Mouse (Mus musculus): ENCODE measurements at regions not wholly inside any gene's neighbourhood (a gene's known extent, or its start where the extent isn't known, plus 50 kb on each side); places are given as distances from the start of the nearest gene placed in this dataset.

GRCm38 (mm10) chr10:65845096-65845624, 1250.8 kb upstream of the Jmjd1c start:
- no peak for DNase-seq (ENCODE audit: low read depth)

- DNase-seq (ENCODE audit: low read depth), result no peak
Measured at GRCm38 (mm10) chr10:65846136-65846535, 1249.8 kb upstream of the Jmjd1c start.

DNA sequence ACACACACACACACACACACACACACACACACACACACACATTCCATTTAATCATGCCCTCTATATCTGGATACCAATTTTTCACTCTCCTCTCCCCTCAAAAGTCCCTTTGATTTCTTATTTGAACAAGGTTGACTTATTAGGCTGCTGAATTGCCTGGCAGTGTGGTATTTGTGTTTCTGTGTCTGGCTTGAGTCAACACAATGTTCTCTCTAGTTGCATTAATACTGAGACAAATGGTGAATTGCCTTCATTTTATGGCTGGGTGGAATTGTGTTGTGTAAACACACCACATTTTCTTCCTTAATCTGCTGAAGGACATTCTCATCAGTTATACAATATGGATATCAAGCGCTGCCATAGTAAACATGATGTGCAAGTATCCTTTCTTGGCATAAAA, 1248.3 kb upstream of the Jmjd1c start:
- no peak for DNase-seq (ENCODE audit: low read depth)

DNA sequence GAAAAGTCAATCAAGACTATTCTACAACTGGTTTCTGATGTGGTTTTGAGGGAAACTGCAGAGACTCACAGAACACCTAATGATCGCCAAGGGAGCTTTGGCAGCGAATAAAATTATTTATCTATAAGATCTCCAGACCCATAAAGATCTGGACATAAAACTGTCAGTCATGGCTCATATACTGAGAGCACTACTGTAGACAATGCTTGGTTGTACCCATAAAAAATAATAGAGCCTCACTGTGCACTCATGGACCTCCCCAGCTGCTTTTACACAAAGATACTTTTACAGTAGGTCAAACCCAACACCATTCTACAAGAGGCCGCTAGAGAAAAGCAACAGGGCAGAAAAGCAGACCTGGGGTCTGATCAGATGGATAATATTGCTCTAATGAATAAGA, 1206.0 kb upstream of the Jmjd1c start:
- DNase-seq (ENCODE audit: low read depth), result no peak

GRCm38 (mm10) chr10:65907571-65907970, 1188.4 kb upstream of the Jmjd1c start:
- DNase-seq (ENCODE audit: low read depth), result no peak

DNA sequence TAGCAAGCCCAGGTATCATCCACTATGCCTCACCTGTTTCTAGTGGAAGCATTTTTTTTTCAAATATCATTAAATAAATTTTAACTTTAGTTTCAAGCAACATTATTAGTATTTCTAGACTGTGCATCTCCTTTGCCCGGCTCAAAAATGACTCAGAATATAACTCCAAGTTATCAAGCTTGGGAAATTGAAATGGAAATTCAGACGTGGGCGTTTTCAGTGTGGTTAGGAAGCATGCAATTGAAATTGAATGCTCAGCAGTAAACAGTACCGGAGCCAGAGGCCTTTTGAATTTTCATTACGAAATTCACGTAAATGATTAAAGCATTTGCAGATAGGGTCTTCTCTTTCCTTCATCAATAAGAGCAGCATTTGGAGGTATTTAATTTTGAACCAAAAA, 1183.4 kb upstream of the Jmjd1c start:
- DNase-seq (ENCODE audit: low read depth), result peak; percentile 9

DNA sequence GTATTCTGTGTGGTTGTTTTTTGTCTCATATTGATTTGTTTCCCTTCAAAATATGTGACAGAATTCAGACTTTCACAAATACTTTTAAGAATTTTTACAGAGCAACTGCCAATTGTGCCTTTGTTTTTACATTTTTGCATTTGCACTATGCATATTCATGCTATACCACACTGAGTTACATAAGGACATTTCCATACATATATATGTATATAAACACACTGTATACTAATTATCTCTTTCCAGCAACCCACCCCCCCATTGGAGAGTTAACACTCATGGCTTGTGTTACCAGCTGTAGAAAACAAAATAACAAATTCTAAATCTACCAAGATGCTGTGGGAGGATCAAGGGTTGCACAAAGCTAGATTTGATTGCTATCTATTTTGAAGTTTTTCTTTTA, 1163.8 kb upstream of the Jmjd1c start:
- DNase-seq (ENCODE audit: low read depth), result no peak

- DNase-seq (ENCODE audit: low read depth), result no peak
Measured at GRCm38 (mm10) chr10:65948587-65948986, 1147.3 kb upstream of the Jmjd1c start.

DNA sequence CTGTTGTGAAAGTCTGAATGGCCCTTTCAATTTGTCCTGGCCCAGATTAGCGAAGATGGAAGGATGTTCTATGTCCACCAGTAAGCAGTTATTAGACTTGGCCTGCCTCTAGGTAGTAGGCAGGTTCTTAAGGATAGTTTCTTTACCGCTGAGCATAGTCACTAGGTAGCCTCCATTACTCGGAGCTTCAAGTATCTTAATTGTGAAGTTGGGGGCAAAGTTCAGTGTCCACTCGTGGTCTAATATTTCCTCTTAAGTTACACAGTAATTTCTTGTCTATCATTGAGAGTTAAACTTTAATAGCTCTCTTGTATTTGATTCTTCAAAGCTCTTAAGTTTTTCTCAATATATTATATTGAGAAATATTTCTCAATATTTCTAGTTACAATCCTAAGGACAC, 1133.5 kb upstream of the Jmjd1c start:
- no peak for DNase-seq (ENCODE audit: low read depth)

DNA sequence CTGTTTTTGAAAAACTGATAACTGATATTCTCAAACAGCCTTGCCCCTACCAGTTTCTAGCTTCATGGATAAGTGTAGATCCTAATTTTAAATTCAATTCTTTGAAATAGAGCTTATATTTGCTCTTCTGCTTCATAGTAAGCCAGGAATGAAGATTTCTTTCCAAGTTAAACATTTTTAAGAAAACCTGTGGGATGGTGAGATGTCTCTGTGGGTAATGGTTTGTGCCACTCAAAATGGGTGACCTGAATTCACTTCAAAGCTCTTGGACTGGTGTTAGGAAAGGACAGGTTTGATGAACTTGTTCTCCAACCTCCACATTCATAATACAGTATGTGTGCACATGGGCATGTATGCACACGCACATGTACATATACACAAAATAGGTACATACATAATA, 1126.2 kb upstream of the Jmjd1c start:
- DNase-seq (ENCODE audit: low read depth), result no peak
